Mouse (Mus musculus) embryonic facial prominence, embryonic 14.5 days (tissue): ENCODE data around the gene Map2. TPM values are rescaled to one million over a fixed set of nuclear protein-coding genes. Genes with fewer than 3 reads are reported as not detected.

ENCODE experiments used
- ATAC-seq: fragments of 200-750 bp; cut with Nextera tagmentation; 2 replicates; pipeline ENCODE4 v1.8.0; 2017; ENCODE audit warnings: low read depth, moderate number of reproducible peaks, moderate TSS enrichment
- DNase-seq: peaks from one replicate; pipeline ENCODE4 v3.0.0-alpha.2; 2015; ENCODE audit warnings: low spot score
- H3K27ac ChIP-seq: fragments of 300-500 bp; sonication (generic); replicated peaks from 2 replicates; pipeline ENCODE4 v1.5.1; 2014; ENCODE audit warnings: low read depth, mild to moderate bottlenecking, low read length, moderate library complexity
- H3K27me3 ChIP-seq: fragments of 300-500 bp; sonication (generic); replicated peaks from 2 replicates; pipeline ENCODE4 v1.6.1; 2014; ENCODE audit warnings: low read length; ENCODE audit not compliant: control insufficient read depth, insufficient read depth
- H3K36me3 ChIP-seq: fragments of 300-500 bp; sonication (generic); 2 replicates; pipeline ENCODE4 v1.6.1; 2014; ENCODE audit warnings: low read length, mixed read lengths; ENCODE audit not compliant: control insufficient read depth, insufficient read depth
- H3K4me1 ChIP-seq: fragments of 300-500 bp; sonication (generic); 2 replicates; pipeline ENCODE4 v1.6.1; 2014; ENCODE audit warnings: antibody characterized with exemption, low read length; ENCODE audit not compliant: control insufficient read depth, insufficient read depth
- H3K4me2 ChIP-seq: fragments of 300-500 bp; sonication (generic); 2 replicates; pipeline ENCODE4 v1.6.1; 2014; ENCODE audit warnings: low read depth, mild to moderate bottlenecking, low read length, moderate library complexity, mixed read lengths
- H3K4me3 ChIP-seq: fragments of 300-500 bp; sonication (generic); 2 replicates; pipeline ENCODE4 v1.5.1; 2014; ENCODE audit warnings: low read depth, mild to moderate bottlenecking, low read length
- H3K9ac ChIP-seq: fragments of 300-500 bp; sonication (generic); 2 replicates; pipeline ENCODE4 v1.6.1; 2014; ENCODE audit warnings: low read depth, mild to moderate bottlenecking, low read length, moderate library complexity, mixed read lengths
- H3K9me3 ChIP-seq: fragments of 300-500 bp; sonication (generic); 2 replicates; pipeline ENCODE4 v1.6.1; 2016; ENCODE audit warnings: low read length; ENCODE audit not compliant: control insufficient read depth
- WGBS: fragments of 180-500 bp; shearing (Covaris S2); extraction: QIAGEN DNeasy Blood & Tissue Kit; methylation state at CpG from one replicate; pipeline ENCODE4 v1.1.7; 2014; 5-methylcytosine and 5-hydroxymethylcytosine counted together
- polyA plus RNA-seq: library from polyadenylated mRNA; unstranded; fragments of >200 nt; fragmentation: Nextera tagmentation; extraction: Ambion mirVana; gene quantifications from 2 replicates; pipeline ENCODE4 v1.2.1, GENCODE M21; 2014

The Map2 gene
- polyA plus RNA-seq, 1 experiment from 2014 or later: 19.2 TPM

DNA sequence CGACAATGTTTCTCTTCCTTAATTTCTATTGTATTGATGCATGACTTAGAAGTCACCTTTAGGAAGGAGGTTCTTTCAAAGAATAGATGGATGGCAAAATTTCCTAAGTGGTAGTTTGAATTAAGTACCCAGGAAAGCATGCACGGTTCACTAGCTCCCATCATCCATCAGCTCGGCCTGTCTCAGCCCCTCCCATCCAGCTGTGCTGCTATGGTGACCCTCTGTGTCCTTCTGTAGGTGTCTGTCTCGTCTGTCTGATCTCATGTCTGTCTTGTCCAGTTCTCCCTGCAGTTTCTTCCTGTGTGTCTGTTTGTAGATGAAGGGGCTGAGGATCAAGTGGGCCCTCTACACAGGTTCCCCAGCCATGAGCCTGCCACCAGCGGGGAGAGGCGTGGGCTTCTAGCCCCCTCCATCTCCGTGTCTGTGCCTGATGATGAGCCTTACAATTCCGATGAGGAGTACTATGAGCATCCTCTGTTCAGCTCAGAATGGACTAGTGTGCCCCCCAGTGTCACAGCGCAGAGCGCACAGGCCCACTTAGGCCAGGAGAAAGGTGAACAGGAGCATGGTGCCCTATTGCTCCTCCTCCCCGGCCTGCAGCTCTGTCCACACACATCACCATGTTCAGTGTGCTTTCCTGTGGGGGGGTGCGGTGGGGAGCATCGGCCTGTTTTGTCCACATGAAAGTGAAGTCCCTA, 232.3 kb downstream of the Map2 start:
- Histone ChIP-seq H3K9ac (no peak overlapping the region), H3K36me3 (no peaks in the 10 kb centered on the region), H3K9me3 (no peaks in the 10 kb centered on the region), H3K4me2 (no peak overlapping the region), H3K4me1 (no peaks in the 10 kb centered on the region), H3K27ac (no peak overlapping the region), H3K4me3 (no peak overlapping the region), H3K27me3 (no peaks in the 10 kb centered on the region)
- ATAC-seq (no peak), DNase-seq (no peak)
- 70% methylated on average over 13 of the region's 13 CpGs for WGBS

DNA sequence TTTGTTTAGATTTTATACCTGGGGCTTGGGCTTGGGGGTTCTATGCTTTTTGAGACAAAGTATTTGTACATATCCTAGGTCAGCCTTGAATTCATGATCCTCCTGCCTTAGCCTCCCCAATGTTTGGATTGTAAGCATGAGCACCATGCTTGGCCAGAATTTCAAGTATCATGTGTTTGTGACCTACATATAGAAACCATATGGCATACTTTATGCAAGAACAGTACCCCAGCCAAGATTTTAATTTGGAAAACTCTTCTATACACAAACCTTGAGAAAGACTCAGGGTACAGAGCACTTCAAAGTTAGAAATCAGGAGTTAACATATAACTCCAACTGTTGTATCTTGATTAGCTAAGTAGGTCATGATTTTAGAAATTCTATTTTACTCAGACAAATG, 243.3 kb downstream of the Map2 start:
- Histone ChIP-seq H3K4me3 (no peak overlapping the region), H3K27me3 (no peaks in the 10 kb centered on the region), H3K27ac (no peak overlapping the region), H3K4me2 (no peak overlapping the region), H3K9me3 (no peaks in the 10 kb centered on the region), H3K9ac (no peak overlapping the region), H3K4me1 (no peaks in the 10 kb centered on the region), H3K36me3 (no peaks in the 10 kb centered on the region)
- no peak for ATAC-seq
- no peak for DNase-seq

DNA sequence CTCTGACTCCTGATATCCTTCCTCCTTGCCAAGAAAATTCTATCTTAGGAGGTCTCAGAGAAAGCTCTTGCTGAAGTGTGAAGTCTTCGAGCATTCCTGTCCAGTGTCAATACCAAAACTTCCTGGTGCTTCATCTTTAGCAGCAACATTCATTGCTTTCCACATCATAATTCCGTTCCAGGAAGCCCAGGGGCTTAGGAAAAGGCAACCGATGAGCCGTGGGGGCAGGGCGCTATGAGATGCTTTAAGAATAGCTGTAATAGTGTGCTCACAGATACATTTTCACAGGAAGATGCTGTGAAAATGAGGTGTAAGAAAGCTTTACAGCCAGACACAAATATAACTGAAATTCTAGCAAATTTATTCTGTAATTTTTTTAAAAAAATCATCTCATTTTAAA, 251.0 kb downstream of the Map2 start:
- no peak overlapping the region for H3K4me3 ChIP-seq
- H3K4me1 ChIP-seq: no peaks in the 10 kb centered on the region
- peaks cover 4% of the 10 kb centered on the region; the same call in 1 of the 2 replicates for H3K36me3 ChIP-seq
- H3K4me2 ChIP-seq: no peak overlapping the region
- ATAC-seq (no peak), DNase-seq (no peak)
- 88% methylated on average over 5 of the region's 5 CpGs for WGBS
- H3K27me3 ChIP-seq: no peaks in the 10 kb centered on the region
- no peak overlapping the region for H3K9ac ChIP-seq
- H3K9me3 ChIP-seq: no peaks in the 10 kb centered on the region
- no peak overlapping the region for H3K27ac ChIP-seq

DNA sequence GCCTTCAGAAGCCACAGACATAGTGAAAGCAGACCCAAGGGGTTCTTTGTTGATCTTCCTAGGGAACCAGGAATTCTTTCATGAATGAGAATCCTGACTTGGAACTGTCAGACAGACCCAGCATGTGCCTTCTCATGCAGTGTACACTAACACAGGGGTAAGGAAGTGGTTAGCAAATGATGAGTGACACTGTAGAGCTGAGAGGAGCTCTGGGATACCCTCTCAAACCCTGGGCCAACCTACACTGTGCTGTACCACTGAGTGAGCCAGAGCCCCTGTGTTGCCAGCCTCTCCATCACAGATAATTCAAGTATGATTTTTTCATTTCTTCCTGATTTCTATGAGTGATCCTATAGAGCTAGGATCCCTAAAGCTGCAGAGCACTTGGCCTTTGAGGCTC, 255.9 kb downstream of the Map2 start:
- no peak for DNase-seq
- no peaks in the 10 kb centered on the region for H3K36me3 ChIP-seq
- H3K4me2 ChIP-seq: no peak overlapping the region
- no peaks in the 10 kb centered on the region for H3K4me1 ChIP-seq
- no peaks in the 10 kb centered on the region for H3K9me3 ChIP-seq
- H3K4me3 ChIP-seq: no peak overlapping the region
- ATAC-seq: no peak
- H3K27ac ChIP-seq: no peak overlapping the region
- no peaks in the 10 kb centered on the region for H3K27me3 ChIP-seq
- no peak overlapping the region for H3K9ac ChIP-seq

DNA sequence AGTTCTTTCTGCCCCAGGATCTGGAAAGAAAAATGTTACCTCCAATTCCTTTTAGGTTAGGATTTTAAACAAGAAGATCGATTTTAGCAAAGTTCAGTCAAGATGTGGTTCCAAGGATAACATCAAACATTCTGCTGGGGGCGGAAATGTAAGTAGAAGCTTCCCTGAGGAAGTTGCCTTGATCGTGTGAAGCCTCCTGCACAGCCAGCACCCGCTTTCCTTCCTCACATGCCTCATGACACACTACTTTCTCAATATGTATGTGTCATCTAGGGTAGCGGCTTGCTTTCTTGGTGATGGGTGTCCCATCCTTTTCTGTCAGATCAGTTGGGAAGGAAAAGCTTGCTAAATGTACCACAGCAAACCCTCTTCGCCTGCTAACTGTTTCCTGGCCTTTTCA, 256.4 kb downstream of the Map2 start:
- H3K4me2 ChIP-seq: no peak overlapping the region
- no peaks in the 10 kb centered on the region for H3K4me1 ChIP-seq
- WGBS: 82% methylated on average over 6 of the region's 6 CpGs
- no peaks in the 10 kb centered on the region for H3K27me3 ChIP-seq
- no peaks in the 10 kb centered on the region for H3K36me3 ChIP-seq
- H3K9ac ChIP-seq: no peak overlapping the region
- DNase-seq (no peak), ATAC-seq (no peak)
- H3K27ac ChIP-seq: no peak overlapping the region
- H3K4me3 ChIP-seq: no peak overlapping the region
- no peaks in the 10 kb centered on the region for H3K9me3 ChIP-seq

DNA sequence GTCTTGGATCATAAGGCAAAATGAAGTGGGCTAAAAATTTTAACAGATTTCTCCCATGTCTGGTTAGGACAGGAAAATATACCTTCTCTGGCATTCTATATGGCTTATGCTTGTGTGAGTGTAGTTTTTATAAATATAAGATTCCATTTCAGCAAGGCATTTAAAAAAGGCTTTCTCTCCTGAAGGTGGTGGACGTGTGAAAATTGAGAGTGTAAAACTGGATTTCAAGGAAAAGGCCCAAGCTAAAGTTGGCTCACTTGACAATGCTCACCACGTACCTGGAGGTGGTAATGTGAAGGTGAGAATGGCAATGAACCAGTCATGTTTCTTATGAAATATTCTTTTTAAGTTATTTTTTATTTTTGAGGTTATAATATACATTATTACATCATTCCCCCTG, 263.0 kb downstream of the Map2 start:
- Histone ChIP-seq H3K27ac (no peak overlapping the region), H3K36me3 (no peaks in the 10 kb centered on the region), H3K27me3 (no peaks in the 10 kb centered on the region), H3K9me3 (no peaks in the 10 kb centered on the region), H3K9ac (no peak overlapping the region), H3K4me1 (no peaks in the 10 kb centered on the region), H3K4me3 (no peak overlapping the region), H3K4me2 (no peak overlapping the region)
- DNase-seq (no peak), ATAC-seq (no peak)
- 84% methylated on average over 2 of the region's 2 CpGs for WGBS

DNA sequence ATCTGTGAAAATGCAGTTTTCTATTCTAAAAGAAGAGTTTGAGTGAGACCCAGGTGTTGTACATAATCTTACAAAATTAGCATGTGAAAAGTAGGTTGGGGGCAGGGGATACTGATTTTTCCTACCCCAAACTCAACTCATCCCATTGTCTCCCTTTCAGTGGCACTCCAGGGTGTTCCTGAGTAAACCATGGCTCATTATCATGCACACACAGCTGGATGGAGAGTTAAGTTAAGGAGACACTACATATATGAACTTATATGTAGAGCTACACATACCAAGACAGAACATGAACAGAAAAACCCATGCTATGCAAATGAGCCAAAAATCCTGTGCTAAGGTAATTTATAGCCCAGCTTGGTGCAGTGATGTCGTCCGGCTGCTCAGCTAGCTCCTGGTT, 267.8 kb downstream of the Map2 start:
- WGBS: 93% methylated on average over 2 of the region's 2 CpGs
- Histone ChIP-seq H3K4me1 (no peaks in the 10 kb centered on the region), H3K36me3 (no peaks in the 10 kb centered on the region)

DNA sequence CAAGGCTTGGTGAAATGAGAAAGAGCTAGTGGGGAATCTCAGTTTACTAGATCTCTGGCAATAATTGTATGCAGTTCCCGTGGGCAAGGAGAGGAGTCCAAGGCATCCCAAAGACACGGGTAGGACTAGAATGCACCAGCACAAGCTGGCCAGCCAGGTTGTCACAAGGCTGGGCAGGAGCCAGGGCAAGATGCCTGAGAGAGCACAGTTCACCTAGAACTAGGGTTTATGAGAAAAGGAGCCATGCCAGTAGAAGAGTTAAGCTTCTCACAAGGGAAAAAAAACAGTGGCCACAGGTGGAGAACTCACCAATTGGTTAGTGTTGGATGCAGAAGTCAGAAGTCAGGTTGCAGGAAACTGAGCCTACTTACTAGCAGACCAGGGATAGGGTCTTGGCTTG, 274.4 kb downstream of the Map2 start:
- Histone ChIP-seq H3K9ac (no peak overlapping the region), H3K4me1 (no peaks in the 10 kb centered on the region), H3K4me3 (no peak overlapping the region), H3K4me2 (no peak overlapping the region), H3K9me3 (no peaks in the 10 kb centered on the region), H3K27me3 (no peaks in the 10 kb centered on the region), H3K27ac (no peak overlapping the region), H3K36me3 (no peaks in the 10 kb centered on the region)
- WGBS: 72% methylated on average over 2 of the region's 2 CpGs
- ATAC-seq (no peak), DNase-seq (no peak)

More for the DNA sequence above, 267.8 kb downstream of the Map2 start:
- H3K4me3 ChIP-seq: no peak overlapping the region
- H3K9ac ChIP-seq: no peak overlapping the region
- no peaks in the 10 kb centered on the region for H3K9me3 ChIP-seq
- DNase-seq: no peak
- no peak for ATAC-seq
- no peak overlapping the region for H3K4me2 ChIP-seq
- no peak overlapping the region for H3K27ac ChIP-seq
- no peaks in the 10 kb centered on the region for H3K27me3 ChIP-seq

DNA sequence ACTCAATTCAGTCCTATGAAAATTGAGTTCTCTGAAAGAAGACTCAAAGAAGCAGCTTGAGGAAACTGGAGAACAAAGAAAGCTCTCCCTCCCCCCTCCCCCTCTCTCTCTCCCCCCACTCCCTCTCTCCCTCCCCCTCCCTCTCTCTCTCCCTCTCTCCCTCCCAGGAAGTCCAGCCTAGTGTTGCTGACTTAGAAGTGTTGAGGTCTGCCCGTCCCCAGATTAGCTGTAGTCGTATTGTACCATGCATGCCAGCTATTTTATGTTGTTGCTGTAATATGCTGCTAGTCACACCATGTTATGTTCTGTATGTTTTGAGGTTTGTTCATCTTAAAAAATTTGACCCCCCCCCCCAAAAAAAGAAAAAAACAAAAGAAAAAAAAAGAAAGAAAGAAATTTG, 281.5 kb downstream of the Map2 start:
- ATAC-seq: no peak
- Histone ChIP-seq H3K36me3 (no peaks in the 10 kb centered on the region), H3K9me3 (no peaks in the 10 kb centered on the region), H3K4me1 (no peaks in the 10 kb centered on the region), H3K27ac (no peak overlapping the region), H3K27me3 (no peaks in the 10 kb centered on the region), H3K4me3 (no peak overlapping the region), H3K4me2 (no peak overlapping the region), H3K9ac (no peak overlapping the region)
- WGBS: 10% methylated on average over 2 of the region's 2 CpGs
- DNase-seq: no peak
